Mouse (Mus musculus) intestine, embryonic 15.5 days (tissue): ENCODE measurements around the gene Prcc. TPM values are rescaled to one million over a fixed set of nuclear protein-coding genes. Genes with fewer than 3 reads are reported as not detected.
"Not testable (repeated sequence)": the region's sequence is repeated elsewhere in the genome, so short reads cannot be mapped to it uniquely, and the experiment has no call there.

Experiments used
- ATAC-seq: fragments of 200-750 bp; cut with Nextera tagmentation; 2 replicates; pipeline ENCODE4 v1.8.0; 2017; ENCODE audit warnings: moderate TSS enrichment, moderate library complexity
- H3K27ac ChIP-seq: fragments of 300-500 bp; sonication (generic); 2 replicates; pipeline ENCODE4 v1.5.1; 2015; ENCODE audit warnings: mild to moderate bottlenecking, inconsistent platforms
- H3K27me3 ChIP-seq: fragments of 300-500 bp; sonication (generic); replicated peaks from 2 replicates; pipeline ENCODE4 v1.6.1; 2015; ENCODE audit warnings: inconsistent platforms
- H3K36me3 ChIP-seq: fragments of 300-500 bp; sonication (generic); 2 replicates; pipeline ENCODE4 v1.6.1; 2015; ENCODE audit warnings: inconsistent platforms
- H3K4me1 ChIP-seq: fragments of 300-500 bp; sonication (generic); replicated peaks from 2 replicates; pipeline ENCODE4 v1.6.1; 2015; ENCODE audit warnings: inconsistent platforms
- H3K4me2 ChIP-seq: fragments of 300-500 bp; sonication (generic); replicated peaks from 2 replicates; pipeline ENCODE4 v1.6.1; 2015; ENCODE audit warnings: mild to moderate bottlenecking, inconsistent platforms
- H3K4me3 ChIP-seq: fragments of 300-500 bp; sonication (generic); replicated peaks from 2 replicates; pipeline ENCODE4 v1.5.1; 2015; ENCODE audit warnings: inconsistent platforms
- H3K9ac ChIP-seq: fragments of 300-500 bp; sonication (generic); 2 replicates; pipeline ENCODE4 v1.6.1; 2015; ENCODE audit warnings: inconsistent platforms
- H3K9me3 ChIP-seq: fragments of 300-500 bp; sonication (generic); 2 replicates; pipeline ENCODE4 v1.6.1; 2016; ENCODE audit warnings: inconsistent platforms
- WGBS: fragments of 180-500 bp; shearing (Covaris S2); methylation state at CpG from one replicate; pipeline ENCODE4 v1.1.7; 2015; 5-methylcytosine and 5-hydroxymethylcytosine counted together
- polyA plus RNA-seq: library from polyadenylated mRNA; unstranded; fragments of >200 nt; fragmentation: Nextera tagmentation; extraction: Ambion mirVana; gene quantifications from 2 replicates; pipeline ENCODE4 v1.2.1, GENCODE M21; 2015

Prcc gene
- polyA plus RNA-seq, 1 experiment from 2014 or later = 13.1 TPM

DNA sequence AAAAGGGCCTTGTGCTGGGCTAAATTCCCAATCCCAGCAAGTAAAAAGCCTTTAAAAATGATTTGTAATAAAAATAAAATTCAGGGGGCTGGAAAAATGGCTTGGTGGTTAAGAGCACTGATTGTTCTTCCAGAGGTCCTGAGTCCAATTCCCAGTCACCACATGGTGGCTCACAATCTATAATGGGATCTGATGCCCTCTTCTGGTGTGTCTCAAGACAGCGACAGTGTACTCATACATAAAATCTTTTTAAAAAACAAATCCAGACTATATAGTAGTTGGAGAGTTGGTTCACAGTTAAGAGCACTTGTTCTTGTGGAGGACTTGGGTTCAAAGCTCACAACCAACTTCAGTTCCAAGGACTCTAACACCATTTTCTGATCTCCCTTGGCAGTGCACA is 31.6 kb upstream of the Prcc start:
- H3K9ac ChIP-seq = no peak overlapping the region
- no peak overlapping the region for H3K27ac ChIP-seq
- H3K9me3 ChIP-seq = no peaks in the 10 kb centered on the region
- H3K4me1 ChIP-seq = peaks cover 8% of the 10 kb centered on the region
- H3K4me2 ChIP-seq = no peak overlapping the region
- H3K27me3 ChIP-seq = no peaks in the 10 kb centered on the region
- H3K4me3 ChIP-seq = no peak overlapping the region
- peaks cover 27% of the 10 kb centered on the region for H3K36me3 ChIP-seq
- 86% methylated on average over 1 of the region's 1 CpGs for WGBS
- ATAC-seq = no peak

DNA sequence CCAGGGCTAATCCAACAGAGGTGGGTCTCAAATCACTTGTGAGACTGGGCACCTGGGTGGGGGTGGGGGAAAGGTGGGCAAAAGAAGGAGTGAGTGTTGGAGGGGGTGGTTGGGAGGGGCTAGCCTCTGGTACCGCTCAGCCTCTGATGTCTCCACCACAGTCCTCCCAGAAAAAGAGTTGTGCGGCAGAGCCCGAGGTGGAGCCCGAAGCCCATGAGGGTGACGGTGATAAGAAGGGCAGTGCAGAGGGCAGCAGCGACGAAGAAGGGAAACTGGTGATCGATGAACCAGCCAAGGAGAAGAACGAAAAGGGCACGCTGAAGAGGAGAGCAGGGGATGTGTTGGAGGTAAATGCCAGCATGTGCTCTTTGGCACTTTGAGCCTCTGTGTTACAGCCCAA is 28.5 kb upstream of the Prcc start:
- H3K4me1 ChIP-seq = peaks cover 24% of the 10 kb centered on the region
- H3K27ac ChIP-seq = no peak overlapping the region
- H3K4me2 ChIP-seq = no peak overlapping the region
- no peak overlapping the region for H3K9ac ChIP-seq
- 93% methylated on average over 10 of the region's 10 CpGs for WGBS
- H3K4me3 ChIP-seq = no peak overlapping the region
- ATAC-seq = no peak
- H3K36me3 ChIP-seq = peaks cover 24% of the 10 kb centered on the region
- H3K27me3 ChIP-seq = no peaks in the 10 kb centered on the region
- H3K9me3 ChIP-seq = no peaks in the 10 kb centered on the region

DNA sequence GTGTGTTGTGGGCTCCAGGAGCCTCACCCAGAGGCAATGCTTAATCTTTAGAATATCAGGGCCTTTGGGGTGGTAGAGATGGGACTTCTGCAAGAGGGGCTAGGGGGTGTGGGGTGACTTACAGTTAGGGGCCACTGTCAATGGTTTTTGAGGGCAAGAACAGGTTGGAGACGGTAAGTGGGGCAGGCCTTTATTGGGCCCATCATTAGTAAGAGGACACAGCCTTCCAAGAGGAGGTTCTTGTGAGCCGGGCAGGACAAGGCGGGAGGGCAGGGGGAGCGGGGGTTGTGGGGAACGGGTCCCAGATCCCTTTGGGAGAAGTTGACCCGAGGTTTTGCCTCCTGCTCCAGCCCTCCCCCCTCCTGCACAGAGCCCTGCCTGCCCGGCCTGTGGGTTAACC is 28.1 kb upstream of the Prcc start:
- no peaks in the 10 kb centered on the region for H3K9me3 ChIP-seq
- no peak overlapping the region for H3K4me3 ChIP-seq
- no peak for ATAC-seq
- no peak overlapping the region for H3K27ac ChIP-seq
- no peaks in the 10 kb centered on the region for H3K27me3 ChIP-seq
- H3K9ac ChIP-seq = no peak overlapping the region
- peaks cover 24% of the 10 kb centered on the region for H3K36me3 ChIP-seq
- WGBS = 75% methylated on average over 7 of the region's 7 CpGs
- no peak overlapping the region for H3K4me2 ChIP-seq
- peaks cover 28% of the 10 kb centered on the region for H3K4me1 ChIP-seq

DNA sequence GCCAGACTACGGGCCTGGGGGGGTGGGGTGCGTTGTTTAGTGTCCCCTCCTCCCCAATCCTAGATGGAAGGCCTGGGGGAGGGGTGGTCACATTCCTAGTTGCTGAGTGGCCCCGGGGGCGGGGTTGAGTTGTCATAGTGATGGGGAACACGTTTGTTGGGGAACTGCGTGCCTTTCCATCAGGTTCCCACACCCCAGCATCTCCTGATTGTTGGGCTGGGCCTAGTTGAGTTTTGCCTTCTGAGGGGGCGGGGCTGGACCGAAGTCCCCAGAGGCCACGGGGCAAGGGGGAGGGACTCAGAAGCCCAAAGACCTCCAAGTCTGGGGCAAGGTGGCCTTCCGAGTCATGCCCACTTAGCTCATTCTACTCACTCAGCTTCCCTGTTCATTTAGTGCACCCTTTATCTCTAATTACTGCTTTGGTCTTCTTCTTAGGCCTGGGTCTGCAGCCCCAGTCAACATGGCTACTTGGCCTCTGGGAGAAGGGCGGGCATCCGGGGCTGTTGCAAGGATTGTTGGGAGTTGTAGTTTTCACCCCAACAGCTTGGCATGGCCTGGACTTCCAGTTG is 25.2 kb upstream of the Prcc start:
- H3K9ac ChIP-seq = peak overlapping the region; percentile 32
- peak overlapping the region; percentile 80 for H3K4me2 ChIP-seq
- peak overlapping the region; percentile 36 for H3K4me3 ChIP-seq
- peaks cover 20% of the 10 kb centered on the region for H3K36me3 ChIP-seq
- peak overlapping the region; percentile 90 for H3K27ac ChIP-seq
- WGBS = 8% methylated on average over 12 of the region's 12 CpGs
- H3K27me3 ChIP-seq = no peaks in the 10 kb centered on the region
- no peaks in the 10 kb centered on the region for H3K9me3 ChIP-seq
- peaks cover 38% of the 10 kb centered on the region for H3K4me1 ChIP-seq
- peak; percentile 70 for ATAC-seq

DNA sequence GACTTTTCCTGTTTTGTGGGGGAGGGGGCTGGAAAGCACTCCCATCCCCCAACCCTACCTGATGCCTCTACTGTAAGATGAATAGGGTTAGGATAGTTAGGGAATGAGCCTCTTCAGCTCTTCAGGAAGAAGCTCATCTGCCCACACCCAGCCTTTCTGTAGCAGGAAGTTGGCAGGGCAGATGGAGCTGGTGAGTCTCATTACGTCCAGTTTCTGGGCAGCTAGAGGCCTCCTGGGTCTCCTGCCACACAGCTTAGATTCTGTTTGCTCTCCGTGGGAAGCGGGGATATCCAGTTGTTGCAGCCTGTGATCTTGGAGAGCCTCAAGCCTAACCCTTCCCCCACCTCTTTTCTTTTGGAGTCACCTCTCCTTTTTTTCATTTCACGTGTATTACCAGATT is 24.5 kb upstream of the Prcc start:
- H3K4me1 ChIP-seq = peaks cover 38% of the 10 kb centered on the region
- peak overlapping the region; percentile 80 for H3K4me2 ChIP-seq
- WGBS = 3% methylated on average over 4 of the region's 4 CpGs
- ATAC-seq = no peak
- H3K27me3 ChIP-seq = no peaks in the 10 kb centered on the region
- peak overlapping the region; percentile 32 for H3K9ac ChIP-seq
- peaks cover 17% of the 10 kb centered on the region for H3K36me3 ChIP-seq
- peak overlapping the region; percentile 36 for H3K4me3 ChIP-seq
- H3K27ac ChIP-seq = peak overlapping the region; percentile 90
- H3K9me3 ChIP-seq = no peaks in the 10 kb centered on the region

DNA sequence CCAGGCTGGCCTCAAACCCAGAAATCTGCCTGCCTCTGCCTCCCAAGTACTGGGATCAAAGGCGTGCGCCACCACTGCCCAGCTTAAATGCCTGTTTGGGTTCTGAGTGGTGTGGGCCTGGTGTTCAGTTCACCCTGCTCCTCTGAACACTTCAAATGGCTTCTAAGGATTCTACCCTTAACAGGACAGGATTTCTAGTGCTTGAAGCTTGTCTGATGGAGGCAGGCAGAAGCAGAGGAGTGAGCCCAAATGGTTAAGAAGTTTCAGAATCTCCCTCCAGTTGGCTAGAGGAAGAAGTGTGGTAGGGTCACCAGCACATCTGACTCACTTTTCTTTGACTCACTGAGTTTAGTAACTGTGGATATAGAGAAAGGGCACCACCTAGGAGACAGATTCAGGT is 24.0 kb upstream of the Prcc start:
- no peak for ATAC-seq
- H3K36me3 ChIP-seq = peaks cover 13% of the 10 kb centered on the region
- 73% methylated on average over 2 of the region's 2 CpGs for WGBS
- no peaks in the 10 kb centered on the region for H3K9me3 ChIP-seq
- no peaks in the 10 kb centered on the region for H3K27me3 ChIP-seq
- peak overlapping the region; percentile 90 for H3K27ac ChIP-seq
- peak overlapping the region; percentile 80 for H3K4me2 ChIP-seq
- H3K4me3 ChIP-seq = no peak overlapping the region
- peak overlapping the region; percentile 32; the same call in 1 of the 2 replicates for H3K9ac ChIP-seq
- peaks cover 38% of the 10 kb centered on the region for H3K4me1 ChIP-seq

DNA sequence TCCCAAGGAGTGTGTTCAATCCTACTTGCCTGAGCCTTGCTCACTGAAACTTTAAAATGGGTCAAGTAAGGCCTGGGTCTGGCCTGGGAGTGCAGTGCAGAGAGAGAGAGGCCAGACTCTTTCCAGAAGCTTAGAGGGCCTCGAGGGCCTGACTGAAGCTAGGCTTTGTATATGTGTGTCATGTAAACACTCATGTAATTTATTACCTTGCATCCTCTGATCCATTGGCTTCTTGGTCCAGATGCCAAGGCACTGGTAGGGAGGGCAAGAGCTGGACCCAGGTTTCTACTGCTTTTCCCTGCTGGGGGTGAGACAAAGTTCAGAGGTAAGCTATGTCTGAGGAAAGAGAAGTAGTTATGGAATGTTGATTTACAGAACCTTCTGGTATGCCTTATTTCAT is 22.5 kb upstream of the Prcc start:
- Histone ChIP-seq H3K27ac (peak overlapping the region; percentile 97), H3K4me1 (peaks cover 38% of the 10 kb centered on the region), H3K4me2 (peak overlapping the region; percentile 80), H3K9ac (peak overlapping the region; percentile 88), H3K27me3 (no peaks in the 10 kb centered on the region), H3K4me3 (peak overlapping the region; percentile 83), H3K9me3 (no peaks in the 10 kb centered on the region), H3K36me3 (no peaks in the 10 kb centered on the region)
- ATAC-seq = no peak
- 2% methylated on average over 1 of the region's 1 CpGs for WGBS

DNA sequence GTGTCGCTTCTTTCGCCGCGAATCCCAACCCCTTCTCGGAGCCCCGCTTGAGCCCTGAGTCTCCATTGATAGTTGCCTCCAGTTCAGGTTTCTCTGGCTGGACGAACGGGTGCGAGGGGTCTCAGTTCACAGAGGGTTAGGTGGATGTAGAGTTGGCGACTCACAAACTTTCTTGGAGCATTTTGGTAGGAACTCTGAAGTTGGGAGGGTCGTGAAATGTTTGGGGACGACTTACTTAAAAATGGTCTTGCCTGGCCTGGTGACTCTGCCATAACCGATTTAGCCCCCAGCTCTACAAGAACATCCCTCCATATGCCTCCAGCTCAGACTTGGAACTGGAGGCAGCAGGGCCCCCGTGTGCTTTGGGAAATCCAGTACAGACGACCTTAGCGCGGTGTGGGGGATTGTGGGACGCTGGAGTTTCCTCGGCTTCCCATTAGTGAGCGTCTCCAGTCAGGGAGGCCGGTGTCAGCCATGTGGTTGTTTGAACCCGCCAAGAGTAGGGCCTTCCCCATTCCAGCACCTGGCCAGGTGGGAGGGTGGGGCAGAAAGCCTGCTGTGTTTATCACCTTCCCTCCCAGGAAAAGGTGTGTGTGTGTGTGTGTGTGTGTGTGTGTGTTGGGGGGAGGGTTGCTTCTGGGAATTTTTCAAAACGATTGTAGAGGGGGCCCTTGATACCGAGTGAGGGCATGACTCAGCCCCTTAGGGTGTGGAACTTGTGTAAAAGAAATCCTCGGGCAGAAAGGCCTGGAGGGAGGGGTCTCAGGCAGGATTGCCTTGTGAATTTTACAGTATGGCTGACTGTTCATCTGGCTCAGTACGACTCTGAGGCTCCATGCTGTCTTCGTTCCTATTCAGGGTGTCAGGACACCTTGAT is 21.8 kb upstream of the Prcc start:
- Histone ChIP-seq H3K36me3 (no peaks in the 10 kb centered on the region), H3K9ac (peak overlapping the region; percentile 88), H3K4me2 (peak overlapping the region; percentile 80), H3K9me3 (no peaks in the 10 kb centered on the region), H3K4me3 (peak overlapping the region; percentile 83), H3K27me3 (no peaks in the 10 kb centered on the region), H3K27ac (peak overlapping the region; percentile 97), H3K4me1 (peaks cover 38% of the 10 kb centered on the region)
- ATAC-seq = peak; percentile 52
- under 1% methylated on average over 27 of the region's 27 CpGs for WGBS

DNA sequence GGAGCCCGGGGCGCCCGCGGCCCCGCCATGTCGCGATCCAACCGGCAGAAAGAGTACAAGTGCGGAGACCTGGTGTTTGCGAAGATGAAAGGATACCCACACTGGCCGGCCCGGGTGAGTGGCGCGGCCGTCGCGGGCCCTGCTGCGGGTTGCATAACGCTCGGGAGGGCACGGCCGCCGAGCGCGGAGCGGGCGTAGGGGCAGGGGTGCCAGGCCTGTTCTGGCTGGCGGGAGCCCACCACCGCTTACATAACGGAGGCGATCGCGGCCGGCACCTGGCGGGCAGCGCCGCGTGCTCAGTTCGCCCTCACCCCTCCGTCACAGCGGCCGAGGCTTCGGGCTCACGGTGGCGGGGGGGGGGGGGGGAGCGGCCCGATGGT is 21.2 kb upstream of the Prcc start:
- H3K4me2 ChIP-seq = peak overlapping the region; percentile 80
- peak overlapping the region; percentile 97 for H3K27ac ChIP-seq
- peak overlapping the region; percentile 88 for H3K9ac ChIP-seq
- peaks cover 38% of the 10 kb centered on the region for H3K4me1 ChIP-seq
- H3K36me3 ChIP-seq = no peaks in the 10 kb centered on the region
- WGBS = 0% methylated on average over 39 of the region's 47 CpGs
- H3K4me3 ChIP-seq = peak overlapping the region; percentile 83
- H3K9me3 ChIP-seq = no peaks in the 10 kb centered on the region
- H3K27me3 ChIP-seq = no peaks in the 10 kb centered on the region
- peak; percentile 5; the same call in 1 of the 2 replicates for ATAC-seq

DNA sequence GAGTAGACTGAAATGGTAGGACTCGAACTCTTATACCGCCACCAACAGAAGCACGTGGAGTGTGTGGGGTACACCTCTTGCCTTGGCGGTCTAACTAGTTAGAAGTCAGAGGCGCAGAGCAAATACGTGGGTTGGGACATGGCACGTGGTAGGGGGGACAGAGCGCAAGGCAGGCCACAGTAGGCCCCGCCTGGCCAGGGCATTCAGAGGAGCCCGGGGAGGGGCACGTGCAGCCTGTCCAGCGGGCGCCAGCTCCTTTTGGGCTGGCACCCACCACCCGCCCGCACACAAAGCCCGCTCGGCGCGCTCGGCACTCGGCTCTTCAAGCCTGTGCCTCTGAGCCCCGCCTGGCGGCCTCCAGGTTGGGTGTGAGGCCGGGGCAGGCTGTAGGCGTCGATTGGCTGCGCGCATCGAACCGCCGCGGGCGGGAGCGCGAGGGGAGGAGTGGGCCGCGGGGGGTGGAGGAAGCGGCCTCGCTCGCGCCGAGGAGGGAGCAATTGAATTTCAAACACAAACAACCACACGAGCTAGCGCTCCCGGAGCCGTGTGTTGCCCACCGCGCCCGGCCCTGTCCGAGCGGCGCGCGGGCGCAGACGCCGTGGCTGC is 20.6 kb upstream of the Prcc start, which contains the start of gene Hdgf:
Gene Hdgf (plus strand): TSS at position 442 of the 606 bp plus-strand sequence.
- H3K4me3 ChIP-seq = peak within 1 kb of the TSS; percentile 83
- H3K4me2 ChIP-seq = peak within 1 kb of the TSS; percentile 80
- no peaks in the 10 kb centered on the region for H3K36me3 ChIP-seq
- under 1% methylated on average over 57 of the region's 57 CpGs for WGBS
- H3K9ac ChIP-seq = peak within 1 kb of the TSS; percentile 88
- peak within 1 kb of the TSS; percentile 97 for H3K27ac ChIP-seq
- peak; percentile 91 for ATAC-seq
- H3K9me3 ChIP-seq = no peaks in the 10 kb centered on the region
- H3K4me1 ChIP-seq = peaks cover 34% of the 10 kb centered on the region
- H3K27me3 ChIP-seq = no peaks in the 10 kb centered on the region

DNA sequence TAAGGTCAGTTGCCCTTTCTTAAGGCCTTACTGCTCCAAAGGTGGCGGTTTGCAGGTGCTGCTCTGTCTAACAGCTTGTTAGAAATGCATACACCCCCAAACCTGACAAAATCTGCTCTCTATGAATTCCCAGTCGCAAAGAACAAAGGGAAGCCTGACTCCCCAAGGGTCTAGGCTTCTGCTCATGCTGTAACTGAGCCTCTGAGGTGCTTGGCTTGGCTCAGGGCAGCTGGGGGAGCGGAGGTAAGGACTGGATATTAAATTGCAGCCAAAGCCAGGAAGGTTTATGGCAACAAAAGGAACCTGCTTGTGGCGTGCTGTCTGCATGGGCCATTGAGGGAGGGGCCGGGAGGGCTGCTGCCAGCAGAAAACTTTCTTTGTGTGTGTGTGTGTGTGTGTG is 18.4 kb upstream of the Prcc start:
- H3K36me3 ChIP-seq = no peaks in the 10 kb centered on the region
- H3K9me3 ChIP-seq = no peaks in the 10 kb centered on the region
- H3K4me1 ChIP-seq = peaks cover 13% of the 10 kb centered on the region
- no peak overlapping the region for H3K4me2 ChIP-seq
- no peaks in the 10 kb centered on the region for H3K27me3 ChIP-seq
- H3K27ac ChIP-seq = no peak overlapping the region
- H3K4me3 ChIP-seq = no peak overlapping the region
- ATAC-seq = no peak
- WGBS = 58% methylated on average over 5 of the region's 5 CpGs
- no peak overlapping the region for H3K9ac ChIP-seq

DNA sequence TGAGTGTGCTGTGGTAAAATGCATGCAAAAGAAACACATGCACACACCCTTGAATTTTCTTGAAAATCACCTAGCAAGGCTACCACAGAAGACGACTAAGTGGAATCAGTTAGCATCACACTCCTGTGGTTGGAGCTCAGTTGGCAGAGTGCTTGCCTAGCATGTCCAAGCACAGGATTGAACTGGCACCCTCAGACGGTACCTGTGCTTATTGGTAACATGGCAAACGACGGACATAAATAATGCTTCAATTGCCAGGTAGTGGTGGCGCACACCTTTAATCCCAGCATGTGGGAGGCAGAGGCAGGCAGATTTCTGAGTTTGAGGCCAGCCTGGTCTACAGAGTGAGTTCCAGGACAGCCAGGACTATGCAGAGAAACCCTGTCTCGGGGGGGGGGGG is 16.6 kb upstream of the Prcc start:
- H3K27ac ChIP-seq, H3K4me1 ChIP-seq, H3K27me3 ChIP-seq, H3K4me2 ChIP-seq, H3K4me3 ChIP-seq, H3K36me3 ChIP-seq, H3K9ac ChIP-seq, ATAC-seq, H3K9me3 ChIP-seq: not testable (repeated sequence)
- 76% methylated on average over 6 of the region's 6 CpGs for WGBS
